Mouse (Mus musculus): ENCODE measurements around the gene Ulk4.

DNA sequence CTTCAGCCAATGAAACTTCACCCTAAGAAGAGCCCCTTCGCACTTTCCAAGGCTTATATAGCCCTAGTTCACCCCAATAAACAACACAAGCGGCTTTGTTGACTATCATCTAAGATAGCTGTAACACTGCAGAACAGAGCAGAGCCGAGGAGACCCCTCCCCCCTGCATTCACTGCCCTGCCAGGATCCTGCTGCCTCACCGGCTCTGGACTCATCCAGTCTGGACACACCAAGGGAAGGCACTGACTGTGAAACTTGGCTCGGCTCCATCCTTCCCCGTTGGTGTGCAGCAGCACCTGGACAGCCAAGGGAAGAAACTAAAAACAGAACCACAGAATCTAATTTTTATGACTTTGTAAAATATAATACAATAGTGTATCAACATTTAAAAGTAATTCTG lies 91.2 kb downstream of the Ulk4 start:
- TF ChIP-seq CTCF (IDR thresholded peaks at IDR 0.05; ENCODE audit: low read depth) (no peak), EP300 (IDR thresholded peaks at IDR 0.05; ENCODE audit: low read depth) (no peak)

All from liver, postnatal 0 days (tissue).